Mouse (Mus musculus) embryo, embryonic 9.5 days (tissue): ENCODE results near the gene Sh3bgrl2.
A peak's percentile ranks its signal among the peaks of the same experiment; 100 is the strongest.

ENCODE experiments used
- DNase-seq: peaks from one replicate; pipeline ENCODE4 v3.0.0-alpha.2; 2017; ENCODE audit errors: extremely low spot score

Sh3bgrl2 gene

DNA sequence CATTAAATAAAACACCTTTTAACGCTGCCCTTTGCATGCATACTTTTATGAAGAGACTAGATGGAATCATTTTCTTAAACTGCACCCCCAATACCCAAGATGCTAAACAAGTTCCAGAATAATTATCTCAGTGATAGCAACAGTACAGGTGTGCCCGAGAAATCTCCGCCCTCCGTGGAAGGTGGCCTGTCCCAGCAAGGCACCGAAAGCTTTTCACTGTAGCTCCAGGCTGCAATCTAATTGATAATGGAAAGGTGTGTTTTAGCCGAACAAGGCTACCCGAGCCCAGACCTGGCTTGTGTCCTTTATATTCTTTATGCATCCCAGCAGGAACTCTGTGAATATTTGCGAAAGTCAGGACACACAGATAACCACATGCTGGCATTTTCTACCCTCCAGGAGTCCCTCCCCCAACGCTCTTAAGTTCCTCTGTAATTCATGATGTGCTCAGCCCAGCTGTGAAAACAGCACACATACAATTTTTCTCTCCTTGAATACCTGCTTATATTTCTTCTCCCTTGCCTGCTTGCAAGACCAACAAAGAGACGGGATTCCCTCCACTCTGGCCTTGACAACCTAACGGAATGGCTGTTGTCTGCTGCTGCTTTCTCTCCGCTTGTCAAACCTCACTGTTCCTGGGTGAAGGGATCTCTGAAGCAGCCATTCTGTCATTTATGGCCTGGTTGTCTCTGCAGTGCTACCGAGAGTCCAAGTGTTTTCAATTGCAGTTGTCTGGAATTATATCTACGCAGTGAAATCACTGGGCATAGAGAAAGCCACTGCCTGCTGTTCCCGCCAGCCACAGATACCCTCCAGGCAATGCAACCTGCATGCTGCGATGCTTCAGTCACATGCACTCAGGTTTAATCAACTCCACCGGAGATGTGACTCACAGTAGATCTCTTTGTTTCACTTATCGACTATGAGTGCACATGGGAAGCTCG, 80.8 kb downstream of the Sh3bgrl2 start:
- DNase-seq: no peak

DNA sequence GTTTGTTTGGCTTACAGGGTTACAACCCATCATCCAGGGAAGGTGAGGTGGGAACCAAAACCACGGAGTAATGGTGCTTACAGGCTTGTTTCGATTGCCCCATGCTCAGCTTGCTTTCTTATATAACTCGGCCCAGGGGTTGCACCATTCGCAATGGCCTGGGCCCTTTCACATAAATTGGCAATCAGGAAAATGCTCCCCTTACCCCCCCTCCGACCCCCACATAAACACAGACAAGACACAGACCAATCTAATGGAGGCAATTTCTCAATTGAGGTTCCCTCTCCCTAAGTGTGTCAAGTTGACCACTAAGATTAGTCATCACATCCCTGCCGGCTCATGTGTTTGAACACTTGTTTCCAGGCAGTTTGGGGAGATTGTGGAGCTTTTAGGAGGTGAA, 82.2 kb downstream of the Sh3bgrl2 start:
- DNase-seq: no peak

DNA sequence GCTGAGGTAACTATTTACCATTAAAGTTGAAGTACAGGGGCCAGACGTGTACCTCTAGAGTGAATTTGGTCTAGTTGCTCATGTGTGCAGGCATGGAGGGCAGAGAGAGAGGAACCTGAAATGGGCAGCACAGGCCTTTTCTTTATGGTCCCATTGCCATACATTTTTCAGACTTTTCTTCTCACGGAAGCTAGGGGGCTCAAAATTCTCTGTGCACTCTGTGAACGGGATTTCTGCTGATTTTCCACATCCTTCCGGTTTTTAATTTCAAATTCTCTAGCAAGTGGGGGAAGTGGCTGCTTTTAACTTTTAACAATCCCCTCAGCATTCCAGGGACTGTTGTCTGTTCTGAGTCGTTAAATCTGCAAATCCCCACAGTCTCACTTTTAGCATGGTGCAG, 83.8 kb downstream of the Sh3bgrl2 start:
- no peak for DNase-seq

DNA sequence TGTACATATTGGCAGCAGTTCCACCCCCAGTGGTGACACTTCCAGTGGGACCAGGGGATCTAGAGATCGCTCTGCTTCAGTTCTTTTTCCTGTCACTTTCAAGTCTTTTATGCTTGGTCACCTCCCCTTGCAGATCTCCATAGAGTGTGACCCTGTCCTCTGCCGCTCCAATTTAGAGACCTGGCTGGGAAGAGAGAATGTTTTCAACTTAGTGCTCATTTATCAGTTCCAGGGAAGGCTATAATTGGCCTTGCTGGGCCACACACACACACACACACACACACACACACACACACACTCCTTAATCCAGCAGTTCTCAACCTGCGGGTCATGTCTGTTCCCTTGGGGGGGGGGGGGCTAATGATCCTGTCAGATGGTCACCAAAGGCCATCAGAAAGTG, 86.6 kb downstream of the Sh3bgrl2 start:
- no peak for DNase-seq

DNA sequence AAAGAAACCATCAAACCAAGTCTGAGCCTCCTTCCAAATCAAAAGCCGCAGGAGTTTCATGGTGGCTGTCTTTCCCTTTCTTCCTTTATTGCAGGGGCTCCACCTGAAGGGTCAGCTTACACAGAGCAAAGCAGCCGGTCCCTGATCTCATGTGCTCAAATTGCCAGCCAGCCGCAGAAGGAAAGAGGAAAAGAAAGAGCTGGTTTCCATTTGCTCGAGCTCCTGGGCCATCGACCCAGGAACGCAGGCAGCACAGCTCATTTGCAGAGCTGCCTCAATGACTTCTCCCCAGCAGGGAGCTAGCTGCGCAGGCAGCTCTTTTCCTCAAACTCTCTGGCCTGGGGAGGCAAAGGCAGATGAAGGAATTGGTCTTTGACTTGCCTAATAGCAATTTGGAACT, 87.9 kb downstream of the Sh3bgrl2 start:
- peak; percentile 33 for DNase-seq

DNA sequence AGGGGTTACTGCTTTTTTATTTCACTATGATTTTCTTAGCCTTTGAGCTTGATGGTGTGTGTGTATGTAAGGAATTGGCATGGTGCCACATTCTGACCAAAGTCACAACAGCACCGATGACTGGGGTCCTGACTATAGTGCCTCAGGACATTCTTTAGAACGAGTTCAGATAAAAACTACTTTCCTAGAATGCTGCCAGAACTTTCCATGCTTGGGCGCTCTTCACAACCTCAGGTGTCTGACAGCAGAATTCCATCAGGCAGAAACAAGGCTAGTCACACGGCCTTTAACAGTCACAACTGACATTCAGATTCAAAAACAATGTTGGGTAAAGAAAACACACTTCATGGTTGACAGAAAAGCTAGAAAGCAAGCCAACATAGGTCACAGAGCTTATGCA, 95.0 kb downstream of the Sh3bgrl2 start:
- no peak for DNase-seq

DNA sequence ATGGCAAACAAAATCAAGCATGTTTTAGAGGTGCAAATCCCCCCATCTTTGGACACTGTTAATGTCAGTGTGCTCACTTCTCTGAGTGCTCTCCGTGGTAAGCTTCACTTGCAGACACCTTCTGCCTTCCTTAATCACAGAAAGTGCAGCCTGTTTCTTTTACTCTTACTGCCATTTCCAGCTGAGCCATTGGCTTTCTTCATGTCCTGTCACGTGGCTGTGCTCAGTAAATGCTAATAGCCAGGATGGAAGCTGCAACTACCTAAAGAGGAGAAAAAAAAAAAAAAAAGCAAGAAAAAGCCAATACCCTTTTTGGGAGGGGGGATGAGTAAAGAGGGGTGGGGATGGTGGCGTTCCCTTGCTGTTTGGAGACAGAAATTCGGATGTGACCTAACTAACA, 95.7 kb downstream of the Sh3bgrl2 start:
- DNase-seq: no peak

DNA sequence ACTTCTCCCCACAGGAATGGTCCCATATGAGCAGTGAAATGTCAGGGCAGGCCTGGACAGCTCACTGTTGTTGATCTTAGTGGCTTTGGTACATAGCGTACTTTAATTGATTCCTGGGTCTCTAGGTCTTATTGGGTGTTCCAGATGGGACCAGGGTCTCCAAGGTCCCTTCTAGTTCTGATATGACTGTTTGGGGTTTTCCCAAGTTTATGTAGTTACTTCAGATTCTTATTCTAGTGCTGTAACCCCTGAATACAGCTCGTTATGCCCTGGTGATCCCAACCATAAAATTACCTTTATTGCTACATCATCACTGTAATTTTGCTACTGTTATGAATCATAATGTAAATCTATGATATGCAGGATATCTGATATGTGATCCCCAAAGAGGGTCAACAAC, 98.1 kb downstream of the Sh3bgrl2 start:
- DNase-seq: no peak

DNA sequence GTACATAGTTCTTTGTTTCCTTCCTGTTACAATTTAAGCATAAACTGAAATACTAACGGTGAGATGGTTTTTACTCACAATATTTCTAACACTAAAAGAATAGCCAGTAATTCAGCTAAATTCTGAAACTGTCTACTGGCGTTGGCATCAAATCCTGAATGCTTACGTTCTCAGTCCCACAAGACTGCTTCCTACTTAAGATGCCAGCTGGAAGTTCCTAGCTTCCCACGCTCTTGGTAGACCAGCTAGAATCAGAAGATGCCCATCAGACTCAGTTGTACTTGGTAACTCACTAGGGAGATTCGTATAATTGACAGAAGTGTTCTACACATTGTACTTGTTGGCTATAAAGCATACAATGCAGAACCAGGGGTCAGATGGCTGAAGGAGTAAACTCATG, 98.6 kb downstream of the Sh3bgrl2 start:
- DNase-seq: no peak

DNA sequence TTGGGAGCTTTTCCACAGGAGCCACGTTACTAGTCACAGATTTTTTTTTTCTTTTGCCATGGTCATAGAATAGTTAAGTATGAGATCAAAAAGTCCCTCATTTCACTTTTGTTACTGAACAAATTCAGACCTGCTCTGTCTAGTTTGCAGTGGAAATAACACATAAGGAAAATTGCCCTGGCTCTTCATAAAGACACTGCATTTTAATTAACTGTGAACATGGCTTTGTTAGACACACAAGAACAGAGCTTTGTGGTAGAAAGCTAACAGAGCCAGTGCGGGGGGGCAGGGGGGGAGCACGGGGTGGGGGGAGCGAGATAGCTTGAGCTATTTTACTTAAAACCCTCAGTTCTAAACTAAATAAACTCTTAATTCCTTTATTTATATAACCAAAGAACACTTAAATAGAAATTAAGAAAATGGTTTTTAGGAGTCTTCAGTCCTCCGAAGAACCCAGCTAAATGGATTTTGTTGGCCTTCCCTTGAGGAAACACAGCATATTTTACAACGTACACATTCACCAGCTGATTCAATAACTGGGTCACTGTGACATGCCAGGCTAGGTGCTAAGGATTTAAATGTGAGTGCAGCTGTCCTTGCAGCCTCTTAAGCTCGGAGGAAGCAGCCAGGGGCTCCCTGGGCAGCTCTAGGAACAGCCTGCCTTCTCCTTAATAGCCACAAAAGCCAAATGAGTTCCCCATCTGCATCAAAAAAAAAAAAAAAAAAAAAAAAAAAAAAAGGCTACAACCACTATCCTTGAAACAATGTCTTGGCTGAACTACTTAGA, 100.0 kb downstream of the Sh3bgrl2 start:
- DNase-seq: no peak

DNA sequence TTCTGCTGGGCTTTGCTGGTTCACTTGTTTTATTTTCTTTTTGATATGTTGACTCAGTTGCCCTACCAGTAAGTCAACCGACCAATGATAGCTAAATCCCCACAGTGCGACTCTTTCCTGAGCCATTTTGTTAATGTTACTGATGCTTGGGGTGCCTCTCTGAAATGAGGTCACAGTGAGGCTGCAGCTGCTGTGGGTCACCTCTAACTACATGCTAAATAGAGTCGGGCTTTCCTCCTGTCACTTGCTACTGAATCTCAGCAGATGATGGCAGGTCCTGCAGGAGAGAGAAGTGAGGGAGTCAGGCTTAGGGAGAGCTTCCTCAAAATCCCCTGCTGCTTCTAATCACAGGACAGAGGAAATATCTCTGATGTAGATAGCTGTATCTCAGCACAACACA, 100.6 kb downstream of the Sh3bgrl2 start:
- no peak for DNase-seq

DNA sequence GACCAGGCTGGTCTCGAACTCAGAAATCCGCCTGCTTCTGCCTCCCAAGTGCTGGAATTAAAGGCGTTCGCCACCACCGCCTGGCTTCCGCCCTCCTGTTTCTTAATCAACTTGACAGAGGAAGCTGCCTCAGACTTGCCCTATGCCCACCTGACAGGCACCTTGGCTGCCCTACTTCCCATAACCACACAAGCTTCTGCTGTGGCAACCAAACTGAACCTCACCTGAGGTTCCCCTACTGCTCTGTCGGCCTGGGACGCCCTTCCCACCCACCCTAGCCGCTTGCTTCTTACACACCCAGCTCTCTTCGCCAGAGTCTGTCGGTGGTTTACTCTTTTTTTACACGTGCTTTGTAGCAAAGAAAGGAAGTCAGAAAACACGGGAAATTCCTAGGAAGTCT, 103.9 kb downstream of the Sh3bgrl2 start:
- DNase-seq: no peak

DNA sequence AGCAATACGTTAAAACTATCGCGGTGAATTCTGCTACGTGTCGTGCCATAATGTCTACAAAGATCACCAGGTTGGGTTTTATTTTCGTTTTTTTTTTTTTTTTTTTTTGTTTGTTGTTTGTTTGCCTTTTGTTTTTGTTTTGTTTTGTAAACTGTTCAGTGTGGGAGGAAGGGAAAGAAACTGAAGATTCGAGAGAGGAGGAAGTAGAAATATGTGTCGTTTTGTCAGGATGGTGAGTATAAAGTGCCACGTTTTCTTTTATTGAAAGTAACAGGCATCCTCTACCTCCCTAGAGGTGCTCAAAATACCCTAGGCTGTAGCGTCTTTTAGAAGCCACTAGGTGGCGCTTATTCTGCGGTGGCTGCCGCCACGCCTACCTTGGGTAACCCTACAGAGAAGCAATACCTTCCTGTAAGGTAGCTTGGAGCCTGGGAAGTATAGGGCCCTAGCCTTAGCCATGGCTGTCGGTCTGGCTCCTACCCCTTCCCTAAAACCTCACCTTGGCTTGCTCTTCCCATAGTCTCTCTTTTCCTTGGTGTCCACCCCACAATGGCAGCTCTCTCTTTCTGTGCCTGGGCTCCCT, 104.6 kb downstream of the Sh3bgrl2 start:
- DNase-seq: no peak

DNA sequence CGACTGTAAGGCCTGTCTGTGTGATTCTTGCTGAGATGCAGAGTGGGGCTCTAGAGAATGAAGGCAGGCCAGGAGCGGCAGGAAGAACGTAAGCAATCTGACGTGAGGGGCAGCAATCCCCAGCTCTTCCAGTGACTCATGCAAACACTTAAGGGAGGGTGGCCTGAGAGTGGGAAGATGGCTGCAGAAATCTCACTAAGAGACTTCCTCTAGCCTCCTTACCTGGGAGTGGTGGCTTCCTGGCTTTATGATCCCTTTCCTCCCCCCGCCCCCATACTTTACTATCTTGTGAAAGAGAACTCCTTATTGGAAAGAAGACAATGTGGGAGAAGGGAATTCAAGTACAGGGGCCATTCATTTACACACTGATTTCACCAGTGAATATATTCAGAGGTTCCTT, 106.5 kb downstream of the Sh3bgrl2 start:
- DNase-seq: no peak

DNA sequence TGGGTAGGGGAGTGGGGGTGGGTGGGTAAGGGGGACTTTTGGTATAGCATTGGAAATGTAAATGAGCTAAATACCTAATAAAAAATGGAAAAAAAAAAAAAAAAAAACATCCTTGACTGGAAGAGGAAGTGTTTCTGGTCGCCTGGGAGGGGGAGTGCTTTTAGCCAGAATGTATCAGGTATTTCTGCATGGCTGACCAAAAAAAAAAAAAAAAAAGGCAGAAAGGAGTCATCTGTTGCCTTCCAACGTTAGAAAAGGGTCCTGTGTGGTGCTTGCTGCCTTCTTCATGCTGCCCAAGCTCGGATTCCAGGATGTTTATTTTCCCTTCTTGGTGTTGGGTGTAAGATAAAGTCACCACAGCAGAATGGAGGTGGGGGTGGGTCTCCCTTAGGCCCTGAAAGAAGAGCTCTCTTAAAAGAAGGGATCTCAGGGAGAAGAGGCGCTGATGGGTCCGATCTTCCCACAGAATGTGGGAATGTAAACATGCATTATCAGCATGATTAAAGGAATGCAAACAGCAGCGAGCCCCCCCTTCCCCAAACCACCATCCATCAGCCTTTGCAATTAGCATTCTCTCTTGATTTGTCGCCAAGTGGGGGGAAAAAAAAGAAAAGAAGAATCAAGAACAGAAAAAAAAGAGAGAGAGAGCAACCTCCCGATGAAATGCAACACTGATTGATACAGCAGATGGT, 109.0 kb downstream of the Sh3bgrl2 start:
- DNase-seq: peak; percentile 23

DNA sequence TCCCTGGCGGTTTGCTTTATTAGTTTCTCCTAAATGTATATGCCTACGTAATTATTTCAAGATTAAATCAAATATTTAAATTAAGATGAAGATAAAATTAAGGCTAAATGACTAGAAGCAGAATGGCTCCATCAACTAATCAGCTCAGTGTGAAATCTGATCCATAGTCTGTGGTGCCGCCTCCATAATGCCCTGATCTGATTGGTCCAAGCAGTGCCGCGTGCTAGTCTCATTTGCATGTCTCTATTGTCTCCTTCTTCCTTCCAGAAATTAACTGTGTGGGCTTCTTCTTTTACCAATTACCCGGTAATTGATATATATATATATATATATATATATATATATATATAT, 109.5 kb downstream of the Sh3bgrl2 start:
- DNase-seq: no peak

DNA sequence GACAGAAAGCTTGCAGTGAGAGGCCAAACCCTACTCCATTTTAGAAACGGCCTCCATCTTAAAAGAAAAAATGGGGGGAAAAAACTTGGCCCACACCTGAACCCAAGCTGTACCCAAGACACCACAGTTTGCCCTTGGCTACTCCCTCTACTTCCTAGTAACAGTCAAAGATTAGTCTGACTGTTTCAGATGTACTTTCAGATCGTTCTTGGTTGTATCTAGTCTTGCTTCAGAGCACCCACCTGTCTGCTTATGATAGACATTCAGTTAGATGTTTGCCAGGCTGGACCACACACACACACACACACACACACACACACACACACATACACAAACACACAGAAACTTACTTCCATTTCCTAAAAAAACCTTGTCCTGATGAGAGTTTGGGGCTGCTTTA, 111.0 kb downstream of the Sh3bgrl2 start:
- DNase-seq: no peak

DNA sequence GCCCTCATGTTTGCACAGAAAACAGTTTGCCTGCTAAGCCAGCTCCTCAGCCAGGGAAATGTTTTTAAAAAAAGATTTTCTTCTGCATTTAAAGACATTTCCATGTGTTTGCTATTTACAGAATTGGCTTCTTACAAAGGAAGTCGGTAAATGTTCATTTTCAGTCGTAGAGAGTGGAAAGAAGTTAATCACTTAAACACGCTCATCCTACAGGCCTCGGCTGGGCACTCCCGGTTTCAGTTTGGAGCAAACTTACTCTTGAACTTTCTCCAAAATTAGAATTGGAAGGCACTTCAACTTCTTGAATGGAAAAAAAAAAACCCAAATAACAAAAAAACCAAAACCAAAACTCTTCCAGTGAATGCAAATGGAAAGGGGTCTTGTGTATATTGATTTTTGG, 113.7 kb downstream of the Sh3bgrl2 start:
- DNase-seq: no peak

DNA sequence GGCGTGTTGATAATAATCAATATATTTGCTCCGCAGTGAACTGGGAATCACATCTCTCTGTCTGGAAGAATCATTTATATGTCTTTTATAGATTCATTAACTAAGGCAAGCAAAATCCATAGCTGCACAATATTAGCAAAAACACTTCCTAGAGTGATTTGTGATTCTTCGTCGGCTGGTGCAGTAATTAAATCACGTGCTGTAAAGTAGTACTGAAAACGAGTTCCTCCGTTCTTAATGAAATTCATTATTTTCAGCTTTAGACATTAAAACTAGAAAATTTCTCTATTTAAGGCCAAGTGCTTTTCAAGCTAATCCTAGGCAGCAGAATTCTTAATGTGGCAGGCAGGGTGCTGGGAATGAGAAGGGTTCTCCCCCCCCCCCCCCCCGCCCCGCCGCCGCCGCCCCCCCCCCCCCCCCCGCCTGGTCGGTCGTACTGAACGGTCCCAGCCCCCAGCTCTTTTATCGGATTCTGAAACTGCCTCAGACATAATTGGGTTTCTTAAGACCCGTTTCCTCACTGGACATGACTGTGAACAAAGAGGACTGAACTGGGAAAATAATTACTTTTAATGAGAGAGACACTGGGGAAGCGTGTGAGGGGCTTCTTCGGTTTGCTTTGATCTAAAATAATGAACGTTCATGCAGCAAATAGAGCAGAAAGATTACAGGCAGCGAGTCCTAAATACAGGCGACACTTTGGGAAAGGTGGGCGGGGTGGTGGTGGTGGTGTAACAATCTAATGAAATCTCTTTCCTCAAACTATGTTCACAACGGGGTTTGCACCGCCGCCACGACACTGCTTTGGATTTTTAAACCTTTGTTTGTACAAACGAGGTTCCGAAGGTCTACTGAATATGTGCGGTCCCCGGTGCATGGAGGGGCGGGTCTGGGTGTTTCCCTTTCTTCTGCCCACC, 116.1 kb downstream of the Sh3bgrl2 start:
- peak; percentile 39 for DNase-seq

DNA sequence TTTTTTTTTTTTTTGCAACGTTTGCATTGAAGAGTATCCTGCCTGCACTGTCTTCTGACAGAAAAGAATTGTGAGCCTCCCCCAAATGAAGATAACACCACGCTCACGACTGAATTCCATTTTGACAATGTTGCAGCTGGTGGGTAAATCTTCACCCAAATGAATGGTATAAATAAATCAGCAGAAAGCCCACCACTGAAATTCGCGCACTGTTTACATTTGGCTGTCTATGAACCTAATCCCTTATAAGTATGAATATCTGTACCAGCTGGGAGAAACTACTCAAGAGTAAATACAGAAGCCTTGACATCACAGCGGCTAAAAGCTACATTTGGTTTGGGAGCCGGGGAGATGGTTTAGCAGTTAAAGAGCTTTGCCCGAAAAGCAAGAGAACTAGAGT, 116.8 kb downstream of the Sh3bgrl2 start:
- no peak for DNase-seq

DNA sequence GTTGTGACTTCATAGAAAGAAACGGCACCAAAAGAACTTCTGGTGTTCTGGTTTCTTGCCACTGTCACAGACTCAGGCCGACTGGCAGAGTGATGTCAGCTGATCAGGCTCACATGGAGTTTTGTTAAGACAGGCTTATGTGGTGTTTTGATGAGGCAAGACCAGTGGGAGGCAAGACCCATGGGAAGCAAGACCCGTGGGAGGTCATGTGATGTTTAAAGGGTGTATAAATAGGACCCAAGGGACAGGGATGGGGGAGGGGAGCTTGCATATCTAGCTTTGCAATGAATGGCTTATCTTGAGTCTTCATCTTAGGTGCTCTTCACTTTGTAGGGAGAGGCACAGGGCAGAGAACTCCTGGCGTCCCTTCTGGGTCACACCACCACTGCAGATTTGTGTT, 118.9 kb downstream of the Sh3bgrl2 start:
- no peak for DNase-seq
